Mouse (Mus musculus) embryo, embryonic 10 days (tissue): ENCODE results near the gene Exoc7.
A peak's percentile ranks its signal among the peaks of the same experiment; 100 is the strongest.

Source experiments
- DNase-seq: peaks from one replicate; pipeline ENCODE4 v3.0.0-alpha.2; 2015; ENCODE audit warnings: low spot score

Exoc7 gene

GRCm38 (mm10) chr11:116307019-116307725 is at the start of gene Exoc7:
Exoc7 (minus strand) TSS chr11:116307233.
- DNase-seq = no peak

- no peak for DNase-seq
Measured at GRCm38 (mm10) chr11:116354521-116354920, 47.5 kb upstream of the Exoc7 start.

GRCm38 (mm10) chr11:116353535-116353934 is 46.5 kb upstream of the Exoc7 start:
- DNase-seq = no peak

- DNase-seq = no peak
Measured at GRCm38 (mm10) chr11:116351294-116351693, 44.3 kb upstream of the Exoc7 start.

- no peak for DNase-seq
Measured at GRCm38 (mm10) chr11:116347955-116348354, 40.9 kb upstream of the Exoc7 start.

GRCm38 (mm10) chr11:116347012-116347411 is 40.0 kb upstream of the Exoc7 start:
- DNase-seq = no peak

- DNase-seq = no peak
Measured at GRCm38 (mm10) chr11:116342069-116342791, 35.2 kb upstream of the Exoc7 start.

- DNase-seq = no peak
Measured at GRCm38 (mm10) chr11:116337531-116337930, 30.5 kb upstream of the Exoc7 start.

GRCm38 (mm10) chr11:116337000-116337399 is 30.0 kb upstream of the Exoc7 start:
- no peak for DNase-seq

GRCm38 (mm10) chr11:116336393-116336792 is 29.4 kb upstream of the Exoc7 start:
- DNase-seq = no peak

GRCm38 (mm10) chr11:116335244-116336036 is 28.4 kb upstream of the Exoc7 start, which contains the start of gene Foxj1:
Foxj1 (minus strand) TSS chr11:116335399.
- peak; percentile 96 for DNase-seq

- DNase-seq = no peak
Measured at GRCm38 (mm10) chr11:116334417-116334782, 27.4 kb upstream of the Exoc7 start.

- DNase-seq = no peak
Measured at GRCm38 (mm10) chr11:116333526-116334416, 26.7 kb upstream of the Exoc7 start.

- DNase-seq = no peak
Measured at GRCm38 (mm10) chr11:116332983-116333270, 25.9 kb upstream of the Exoc7 start.

- peak; percentile 75 for DNase-seq
Measured at GRCm38 (mm10) chr11:116332232-116332982, 25.4 kb upstream of the Exoc7 start.

GRCm38 (mm10) chr11:116330211-116330518 is 23.1 kb upstream of the Exoc7 start:
- no peak for DNase-seq

- no peak for DNase-seq
Measured at GRCm38 (mm10) chr11:116329314-116330210, 22.5 kb upstream of the Exoc7 start.

- DNase-seq = no peak
Measured at GRCm38 (mm10) chr11:116326963-116327603, 20.1 kb upstream of the Exoc7 start.
